Mouse (Mus musculus): ENCODE data around the gene Kif21b.

DNA sequence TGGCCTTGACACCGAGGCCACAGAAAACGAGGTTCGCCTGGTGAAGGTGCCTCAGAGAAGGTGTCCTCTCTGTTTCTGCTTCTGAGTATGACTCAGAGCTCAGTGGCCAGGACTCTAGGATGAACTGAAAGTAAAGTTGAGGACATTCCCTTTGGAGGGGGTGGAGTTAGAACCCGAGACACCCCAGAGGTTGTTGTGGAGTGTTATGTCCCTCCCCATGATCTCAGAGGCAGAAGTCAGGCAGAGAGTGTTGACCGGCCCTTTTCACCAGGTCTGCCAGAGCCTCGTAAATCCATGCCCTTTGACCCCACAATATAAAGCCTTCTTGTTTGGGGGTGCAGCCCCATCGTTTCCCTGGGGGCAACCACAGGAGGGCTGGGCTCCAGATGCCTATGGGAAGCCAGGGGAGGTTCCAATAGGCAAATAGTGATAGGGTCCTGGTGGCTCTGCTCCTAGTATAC is 5.9 kb downstream of the Kif21b start:
- TF ChIP-seq POLR2A (IDR thresholded peaks at IDR 0.05; ENCODE audit: control insufficient read depth in 1 of 2, insufficient read depth in 1 of 2, low read depth in 1 of 2, low read length in 2 of 2, poor library complexity in 1 of 2) (no peak), UBTF (IDR thresholded peaks at IDR 0.05; ENCODE audit: borderline replicate concordance, insufficient read depth, low read depth, low read length) (no peak)
